Mouse (Mus musculus) hindbrain, embryonic 15.5 days (tissue): ENCODE results near the gene Nufip1. TPM values are rescaled to one million over a fixed set of nuclear protein-coding genes. Genes with fewer than 3 reads are reported as not detected.
"Not testable (repeated sequence)": the region's sequence is repeated elsewhere in the genome, so short reads cannot be mapped to it uniquely, and the experiment has no call there.

Source experiments
- ATAC-seq: fragments of 200-750 bp; cut with Nextera tagmentation; 2 replicates; pipeline ENCODE4 v1.8.0; 2017; ENCODE audit warnings: low read depth, moderate number of reproducible peaks, moderate TSS enrichment; ENCODE audit not compliant: low FRiP score
- H3K27ac ChIP-seq: fragments of 300-500 bp; sonication (generic); replicated peaks from 2 replicates; pipeline ENCODE4 v1.5.1; 2015; ENCODE audit warnings: mild to moderate bottlenecking, inconsistent platforms
- H3K27me3 ChIP-seq: fragments of 300-500 bp; sonication (generic); 2 replicates; pipeline ENCODE4 v1.6.1; 2015; ENCODE audit warnings: control low read depth, inconsistent platforms
- H3K36me3 ChIP-seq: fragments of 300-500 bp; sonication (generic); 2 replicates; pipeline ENCODE4 v1.6.1; 2015; ENCODE audit warnings: control low read depth, inconsistent platforms
- H3K4me1 ChIP-seq: fragments of 300-500 bp; sonication (generic); replicated peaks from 2 replicates; pipeline ENCODE4 v1.6.1; 2015; ENCODE audit warnings: control low read depth, inconsistent platforms
- H3K4me2 ChIP-seq: fragments of 300-500 bp; sonication (generic); 2 replicates; pipeline ENCODE4 v1.6.1; 2015; ENCODE audit warnings: moderate library complexity, mild to moderate bottlenecking, inconsistent platforms
- H3K4me3 ChIP-seq: fragments of 300-500 bp; sonication (generic); 2 replicates; pipeline ENCODE4 v1.5.1; 2015; ENCODE audit warnings: mild to moderate bottlenecking, inconsistent platforms
- H3K9ac ChIP-seq: fragments of 300-500 bp; sonication (generic); 2 replicates; pipeline ENCODE4 v1.6.1; 2015; ENCODE audit warnings: inconsistent platforms
- H3K9me3 ChIP-seq: fragments of 300-500 bp; sonication (generic); 2 replicates; pipeline ENCODE4 v1.6.1; 2016; ENCODE audit warnings: control low read depth, inconsistent platforms
- WGBS: fragments of 180-500 bp; shearing (Covaris S2); methylation state at CpG from one replicate; pipeline ENCODE4 v1.1.7; 2015; 5-methylcytosine and 5-hydroxymethylcytosine counted together
- polyA plus RNA-seq: library from polyadenylated mRNA; unstranded; fragments of >200 nt; fragmentation: Nextera tagmentation; extraction: Ambion mirVana; gene quantifications from 2 replicates; pipeline ENCODE4 v1.2.1, GENCODE M21; 2015

The Nufip1 gene
- polyA plus RNA-seq, 1 experiment from 2014 or later: 13.3 TPM

- Histone ChIP-seq H3K4me1 (no peaks in the 10 kb centered on the region; the same call in 1 of the 2 replicates), H3K4me3 (no peak overlapping the region), H3K27ac (no peak overlapping the region), H3K36me3 (no peaks in the 10 kb centered on the region), H3K4me2 (no peak overlapping the region), H3K9ac (no peak overlapping the region), H3K9me3 (no peaks in the 10 kb centered on the region), H3K27me3 (no peaks in the 10 kb centered on the region)
- WGBS: 86% methylated on average over 6 of the region's 6 CpGs
- no peak for ATAC-seq
Measured at GRCm38 (mm10) chr14:76147061-76147460, 36.4 kb downstream of the Nufip1 start.

GRCm38 (mm10) chr14:76148294-76148693 lies 37.6 kb downstream of the Nufip1 start:
- H3K9ac ChIP-seq: no peak overlapping the region
- H3K9me3 ChIP-seq: no peaks in the 10 kb centered on the region
- H3K4me1 ChIP-seq: peaks cover 4% of the 10 kb centered on the region
- no peaks in the 10 kb centered on the region for H3K36me3 ChIP-seq
- H3K27me3 ChIP-seq: no peaks in the 10 kb centered on the region
- 86% methylated on average over 10 of the region's 10 CpGs for WGBS
- no peak for ATAC-seq
- no peak overlapping the region for H3K27ac ChIP-seq
- no peak overlapping the region for H3K4me2 ChIP-seq
- no peak overlapping the region for H3K4me3 ChIP-seq

GRCm38 (mm10) chr14:76149531-76150179 lies 39.0 kb downstream of the Nufip1 start:
- Histone ChIP-seq H3K9me3 (no peaks in the 10 kb centered on the region), H3K27ac (no peak overlapping the region), H3K4me1 (peaks cover 6% of the 10 kb centered on the region), H3K4me2 (peak overlapping the region; percentile 12; the same call in 1 of the 2 replicates), H3K4me3 (no peak overlapping the region), H3K27me3 (no peaks in the 10 kb centered on the region), H3K36me3 (no peaks in the 10 kb centered on the region), H3K9ac (no peak overlapping the region)
- WGBS: 48% methylated on average over 13 of the region's 13 CpGs
- ATAC-seq: no peak

- no peaks in the 10 kb centered on the region for H3K36me3 ChIP-seq
- ATAC-seq: no peak
- H3K27ac ChIP-seq: no peak overlapping the region
- H3K9ac ChIP-seq: no peak overlapping the region
- no peak overlapping the region for H3K4me2 ChIP-seq
- no peaks in the 10 kb centered on the region for H3K9me3 ChIP-seq
- no peaks in the 10 kb centered on the region for H3K27me3 ChIP-seq
- WGBS: 83% methylated on average over 11 of the region's 11 CpGs
- H3K4me1 ChIP-seq: peaks cover 6% of the 10 kb centered on the region
- H3K4me3 ChIP-seq: no peak overlapping the region
Measured at GRCm38 (mm10) chr14:76150499-76150898, 39.8 kb downstream of the Nufip1 start.

GRCm38 (mm10) chr14:76151011-76151410 lies 40.3 kb downstream of the Nufip1 start:
- ATAC-seq: no peak
- Histone ChIP-seq H3K4me3 (no peak overlapping the region), H3K36me3 (no peaks in the 10 kb centered on the region), H3K27ac (no peak overlapping the region), H3K9me3 (no peaks in the 10 kb centered on the region), H3K4me2 (no peak overlapping the region), H3K4me1 (peaks cover 6% of the 10 kb centered on the region), H3K9ac (no peak overlapping the region), H3K27me3 (no peaks in the 10 kb centered on the region)
- WGBS: 66% methylated on average over 2 of the region's 2 CpGs

GRCm38 (mm10) chr14:76151820-76152161 lies 41.1 kb downstream of the Nufip1 start:
- H3K9me3 ChIP-seq: no peaks in the 10 kb centered on the region
- WGBS: under 1% methylated on average over 10 of the region's 10 CpGs
- no peak for ATAC-seq

GRCm38 (mm10) chr14:76152162-76153002 lies 41.7 kb downstream of the Nufip1 start:
- WGBS: under 1% methylated on average over 41 of the region's 41 CpGs
- Histone ChIP-seq H3K27me3 (no peaks in the 10 kb centered on the region), H3K4me1 (peaks cover 6% of the 10 kb centered on the region), H3K27ac (peak overlapping the region; percentile 98), H3K9me3 (no peaks in the 10 kb centered on the region), H3K36me3 (no peaks in the 10 kb centered on the region), H3K9ac (peak overlapping the region; percentile 80), H3K4me3 (peak overlapping the region; percentile 73), H3K4me2 (peak overlapping the region; percentile 71)
- ATAC-seq: peak; percentile 96

More at GRCm38 (mm10) chr14:76151820-76152161, 41.1 kb downstream of the Nufip1 start:
- Histone ChIP-seq H3K4me2 (peak overlapping the region; percentile 71), H3K27ac (peak overlapping the region; percentile 98), H3K36me3 (no peaks in the 10 kb centered on the region), H3K4me1 (peaks cover 6% of the 10 kb centered on the region), H3K4me3 (peak overlapping the region; percentile 73), H3K27me3 (no peaks in the 10 kb centered on the region), H3K9ac (peak overlapping the region; percentile 80)

GRCm38 (mm10) chr14:76153003-76153675 lies 42.4 kb downstream of the Nufip1 start:
- Histone ChIP-seq H3K4me3 (peak overlapping the region; percentile 73), H3K27ac (peak overlapping the region; percentile 98), H3K9me3 (no peaks in the 10 kb centered on the region), H3K27me3 (no peaks in the 10 kb centered on the region), H3K36me3 (no peaks in the 10 kb centered on the region), H3K4me2 (peak overlapping the region; percentile 71), H3K9ac (peak overlapping the region; percentile 20), H3K4me1 (peaks cover 6% of the 10 kb centered on the region)
- 5% methylated on average over 24 of the region's 24 CpGs for WGBS
- ATAC-seq: 0 out of 2 replicates have a peak, but pooled peaks have one; percentile 9

GRCm38 (mm10) chr14:76153828-76154227 lies 43.1 kb downstream of the Nufip1 start:
- Histone ChIP-seq H3K9ac (no peak overlapping the region), H3K27ac (no peak overlapping the region), H3K36me3 (no peaks in the 10 kb centered on the region), H3K4me3 (no peak overlapping the region), H3K9me3 (no peaks in the 10 kb centered on the region), H3K27me3 (no peaks in the 10 kb centered on the region), H3K4me2 (peak overlapping the region; percentile 71; the same call in 1 of the 2 replicates), H3K4me1 (peaks cover 6% of the 10 kb centered on the region)
- no peak for ATAC-seq
- 25% methylated on average over 6 of the region's 6 CpGs for WGBS

- 51% methylated on average over 5 of the region's 5 CpGs for WGBS
- H3K27ac ChIP-seq: no peak overlapping the region
- H3K9me3 ChIP-seq: no peaks in the 10 kb centered on the region
- H3K36me3 ChIP-seq: no peaks in the 10 kb centered on the region
- H3K4me1 ChIP-seq: peaks cover 2% of the 10 kb centered on the region
- H3K4me3 ChIP-seq: no peak overlapping the region
- no peak overlapping the region for H3K9ac ChIP-seq
- no peak overlapping the region for H3K4me2 ChIP-seq
- ATAC-seq: no peak
- no peaks in the 10 kb centered on the region for H3K27me3 ChIP-seq
Measured at GRCm38 (mm10) chr14:76158192-76158785, 47.6 kb downstream of the Nufip1 start.

GRCm38 (mm10) chr14:76160580-76160979 lies 49.9 kb downstream of the Nufip1 start:
- H3K27ac ChIP-seq, H3K4me1 ChIP-seq, H3K4me3 ChIP-seq, H3K27me3 ChIP-seq, H3K9ac ChIP-seq, H3K4me2 ChIP-seq, ATAC-seq, H3K9me3 ChIP-seq, H3K36me3 ChIP-seq: not testable (repeated sequence)
- WGBS: 91% methylated on average over 6 of the region's 6 CpGs
